Mouse (Mus musculus): ENCODE data around the gene Phf2. TPM values are rescaled to one million over a fixed set of nuclear protein-coding genes. Genes with fewer than 3 reads are reported as not detected.
A peak's percentile ranks its signal among the peaks of the same experiment; 100 is the strongest.

The Phf2 gene
- polyA plus RNA-seq, 1 experiment from 2014 or later: 6.6 TPM

DNA sequence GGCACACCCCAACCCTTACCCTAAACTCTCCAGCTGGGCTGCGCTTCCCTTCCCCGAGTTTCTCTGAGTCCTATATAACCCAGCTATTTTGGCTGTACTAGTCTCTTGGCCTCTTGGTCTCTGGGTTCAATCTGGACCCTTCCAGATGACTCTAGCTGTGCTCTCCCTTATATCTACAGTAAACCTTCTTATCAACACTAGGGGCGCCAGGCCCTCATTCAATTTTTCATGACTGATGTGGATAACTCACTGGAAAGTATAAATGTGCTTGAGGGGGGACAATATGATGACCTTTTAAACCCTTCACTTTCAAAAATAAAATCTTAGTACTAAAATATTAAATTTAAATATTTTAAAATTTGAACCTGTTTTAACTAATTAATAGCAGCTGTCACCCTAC lies 18.1 kb downstream of the Phf2 start:
- Histone ChIP-seq H3K4me1 (peaks cover 88% of the 10 kb centered on the region), H3K27ac (replicated peaks) (0 out of 2 replicates have a peak overlapping the region, but pooled peaks have one; percentile 49), H3K9me3 (replicated peaks) (no peaks in the 10 kb centered on the region), H3K4me3 (no peak overlapping the region), H3K27me3 (ENCODE audit: low read depth, poor library complexity, severe bottlenecking) (no peaks in the 10 kb centered on the region), H3K36me3 (peaks cover 7% of the 10 kb centered on the region; the same call in 1 of the 2 replicates)
- no peak for DNase-seq (ENCODE audit: low spot score)
- WGBS: 74% methylated on average over 3 of the region's 3 CpGs

DNA sequence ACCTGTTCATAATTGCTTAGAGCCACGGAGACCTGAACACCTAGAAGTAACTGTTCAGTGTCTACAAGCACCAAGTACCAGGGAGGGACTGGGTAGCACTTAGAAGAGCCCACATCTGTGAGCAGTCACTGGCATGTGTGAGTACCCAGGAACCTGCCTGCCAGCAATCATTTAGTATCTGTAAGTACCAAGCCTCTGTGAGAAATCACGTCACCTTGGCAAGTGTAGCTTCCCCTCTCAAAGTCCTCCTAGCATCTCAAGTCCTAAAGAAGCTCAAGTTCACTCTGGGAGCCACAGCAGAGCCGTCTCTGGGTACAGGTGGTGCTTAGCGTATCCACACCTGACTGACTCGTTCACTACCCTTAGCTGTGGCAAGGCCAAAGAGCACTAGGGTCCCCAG lies 19.2 kb downstream of the Phf2 start:
- no peaks in the 10 kb centered on the region for H3K9me3 ChIP-seq (replicated peaks)
- WGBS: 88% methylated on average over 5 of the region's 5 CpGs
- H3K36me3 ChIP-seq: peaks cover 7% of the 10 kb centered on the region; the same call in 1 of the 2 replicates
- H3K4me1 ChIP-seq: peaks cover 77% of the 10 kb centered on the region
- no peak overlapping the region for H3K4me3 ChIP-seq
- H3K27ac ChIP-seq (replicated peaks): 0 out of 2 replicates have a peak overlapping the region, but pooled peaks have one; percentile 49
- no peak for DNase-seq (ENCODE audit: low spot score)
- no peaks in the 10 kb centered on the region for H3K27me3 ChIP-seq (ENCODE audit: low read depth, poor library complexity, severe bottlenecking)

DNA sequence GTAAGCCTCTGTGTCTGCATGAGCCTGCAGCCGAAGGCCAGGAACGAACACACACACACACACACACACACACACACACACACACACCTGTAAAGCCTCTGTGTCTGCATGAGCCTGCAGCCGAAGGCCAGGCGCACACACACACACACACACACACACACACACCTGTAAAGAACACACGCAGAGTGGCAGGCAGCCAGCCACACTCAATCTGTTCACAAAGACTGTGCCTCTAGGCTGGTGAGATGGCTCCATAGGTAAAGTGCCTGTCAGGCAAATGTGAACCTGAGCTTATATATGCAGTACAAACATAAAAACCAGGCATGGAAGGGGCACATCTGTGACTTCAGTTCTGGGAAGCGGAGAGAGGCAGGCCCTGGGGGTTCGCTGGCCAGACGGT lies 20.1 kb downstream of the Phf2 start:
- Histone ChIP-seq H3K27me3 (ENCODE audit: low read depth, poor library complexity, severe bottlenecking) (no peaks in the 10 kb centered on the region), H3K9me3 (replicated peaks) (no peaks in the 10 kb centered on the region), H3K36me3 (peaks cover 7% of the 10 kb centered on the region; the same call in 1 of the 2 replicates), H3K4me1 (peaks cover 68% of the 10 kb centered on the region), H3K4me3 (no peak overlapping the region), H3K27ac (replicated peaks) (no peak overlapping the region)
- 85% methylated on average over 8 of the region's 8 CpGs for WGBS
- DNase-seq (ENCODE audit: low spot score): no peak

DNA sequence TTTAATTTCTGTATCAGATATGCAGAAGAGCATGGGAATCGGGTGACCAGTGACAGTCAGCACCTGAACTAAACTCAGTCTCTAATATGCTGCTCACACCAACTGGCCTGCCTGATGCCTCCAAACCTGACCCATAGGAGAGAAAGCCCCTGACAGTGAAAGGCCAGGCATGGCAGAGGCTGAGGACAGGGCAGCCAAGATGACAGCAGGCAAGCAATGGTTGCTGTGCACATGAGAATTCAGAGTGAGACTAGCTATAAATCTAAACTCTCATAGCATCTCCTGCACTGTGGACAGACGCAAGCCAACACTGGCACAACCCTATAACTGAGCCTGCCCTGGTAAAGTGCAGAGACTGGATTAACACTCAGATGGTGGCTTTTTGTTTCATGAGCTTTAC lies 20.6 kb downstream of the Phf2 start:
- H3K4me1 ChIP-seq: peaks cover 63% of the 10 kb centered on the region
- no peaks in the 10 kb centered on the region for H3K9me3 ChIP-seq (replicated peaks)
- no peaks in the 10 kb centered on the region for H3K27me3 ChIP-seq (ENCODE audit: low read depth, poor library complexity, severe bottlenecking)

DNA sequence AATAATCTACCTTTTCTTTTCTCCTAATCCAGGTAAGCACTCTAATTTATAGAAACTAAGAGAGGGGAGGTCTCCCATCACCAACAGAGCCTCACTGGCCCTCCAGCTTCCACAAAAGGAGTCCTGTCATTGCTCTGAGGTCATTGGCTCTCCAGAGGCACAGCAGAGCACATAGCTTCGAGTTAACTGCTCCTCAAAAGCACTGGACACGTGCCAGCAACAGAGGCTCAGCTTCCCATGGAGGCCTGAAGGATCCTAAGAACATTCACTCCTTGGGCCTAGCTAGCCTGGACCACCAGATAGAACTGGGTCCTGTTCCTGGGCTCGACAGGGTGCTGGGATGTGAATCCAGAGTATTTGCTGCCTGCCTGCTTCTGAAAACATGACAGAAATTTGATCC lies 21.8 kb downstream of the Phf2 start:
- Histone ChIP-seq H3K4me3 (no peak overlapping the region), H3K4me1 (peaks cover 53% of the 10 kb centered on the region), H3K9me3 (replicated peaks) (no peaks in the 10 kb centered on the region), H3K27ac (replicated peaks) (no peak overlapping the region), H3K27me3 (ENCODE audit: low read depth, poor library complexity, severe bottlenecking) (no peaks in the 10 kb centered on the region), H3K36me3 (peaks cover 7% of the 10 kb centered on the region; the same call in 1 of the 2 replicates)
- no peak for DNase-seq (ENCODE audit: low spot score)
- whole genome bisulfite sequencing: 61% methylated on average over 3 of the region's 3 CpGs

More for the DNA sequence above, 20.6 kb downstream of the Phf2 start:
- Histone ChIP-seq H3K27ac (replicated peaks) (no peak overlapping the region), H3K36me3 (peaks cover 7% of the 10 kb centered on the region; the same call in 1 of the 2 replicates), H3K4me3 (no peak overlapping the region)
- no peak for DNase-seq (ENCODE audit: low spot score)
- 83% methylated on average over 2 of the region's 2 CpGs for WGBS

DNA sequence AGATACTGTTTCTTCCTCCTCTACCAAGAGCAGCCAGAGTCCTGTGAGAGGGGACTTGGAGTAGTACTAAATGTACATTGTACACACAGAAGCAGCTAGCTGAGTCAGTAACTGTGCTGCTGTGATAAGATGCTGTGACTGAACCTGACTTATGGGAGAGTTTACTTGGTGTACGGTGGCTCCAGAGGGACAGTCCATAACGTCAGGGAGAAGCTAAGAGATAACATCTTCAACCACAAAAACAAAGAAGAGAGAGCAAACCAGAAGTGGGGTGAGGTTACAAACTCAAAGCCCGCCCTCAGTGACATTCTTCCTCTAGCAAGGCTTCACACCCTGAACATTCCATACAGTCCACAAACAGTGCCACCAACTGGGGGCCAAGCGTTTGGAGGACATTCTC lies 25.6 kb downstream of the Phf2 start:
- WGBS: 80% methylated on average over 4 of the region's 4 CpGs
- Histone ChIP-seq H3K27ac (replicated peaks) (no peak overlapping the region), H3K27me3 (ENCODE audit: low read depth, poor library complexity, severe bottlenecking) (no peaks in the 10 kb centered on the region), H3K4me1 (peaks cover 25% of the 10 kb centered on the region), H3K36me3 (peaks cover 14% of the 10 kb centered on the region), H3K9me3 (replicated peaks) (no peaks in the 10 kb centered on the region), H3K4me3 (no peak overlapping the region)
- DNase-seq (ENCODE audit: low spot score): no peak

DNA sequence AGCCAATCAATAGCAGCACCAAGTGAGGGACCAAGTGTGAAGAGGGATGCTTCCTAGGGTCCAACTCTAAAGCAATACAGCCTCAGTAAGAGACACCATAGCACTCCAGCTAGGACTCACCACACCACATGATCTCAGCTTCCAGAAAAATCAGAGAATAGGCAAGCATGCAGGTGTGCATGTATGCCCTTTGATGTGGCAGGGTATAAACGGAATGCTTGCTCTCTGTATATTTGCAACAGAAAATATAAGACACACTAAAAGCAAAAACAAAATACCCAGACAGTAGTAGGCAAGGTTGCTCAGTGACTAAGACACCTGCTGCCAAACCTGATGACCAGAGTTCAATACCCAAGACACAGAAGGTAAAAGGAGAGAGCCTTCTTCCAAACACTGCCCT lies 27.4 kb downstream of the Phf2 start:
- no peaks in the 10 kb centered on the region for H3K27me3 ChIP-seq (ENCODE audit: low read depth, poor library complexity, severe bottlenecking)
- H3K9me3 ChIP-seq (replicated peaks): no peaks in the 10 kb centered on the region
- H3K36me3 ChIP-seq: peaks cover 12% of the 10 kb centered on the region
- peaks cover 15% of the 10 kb centered on the region for H3K4me1 ChIP-seq
- 87% methylated on average over 1 of the region's 1 CpGs for WGBS
- no peak for DNase-seq (ENCODE audit: low spot score)
- H3K27ac ChIP-seq (replicated peaks): no peak overlapping the region
- no peak overlapping the region for H3K4me3 ChIP-seq

DNA sequence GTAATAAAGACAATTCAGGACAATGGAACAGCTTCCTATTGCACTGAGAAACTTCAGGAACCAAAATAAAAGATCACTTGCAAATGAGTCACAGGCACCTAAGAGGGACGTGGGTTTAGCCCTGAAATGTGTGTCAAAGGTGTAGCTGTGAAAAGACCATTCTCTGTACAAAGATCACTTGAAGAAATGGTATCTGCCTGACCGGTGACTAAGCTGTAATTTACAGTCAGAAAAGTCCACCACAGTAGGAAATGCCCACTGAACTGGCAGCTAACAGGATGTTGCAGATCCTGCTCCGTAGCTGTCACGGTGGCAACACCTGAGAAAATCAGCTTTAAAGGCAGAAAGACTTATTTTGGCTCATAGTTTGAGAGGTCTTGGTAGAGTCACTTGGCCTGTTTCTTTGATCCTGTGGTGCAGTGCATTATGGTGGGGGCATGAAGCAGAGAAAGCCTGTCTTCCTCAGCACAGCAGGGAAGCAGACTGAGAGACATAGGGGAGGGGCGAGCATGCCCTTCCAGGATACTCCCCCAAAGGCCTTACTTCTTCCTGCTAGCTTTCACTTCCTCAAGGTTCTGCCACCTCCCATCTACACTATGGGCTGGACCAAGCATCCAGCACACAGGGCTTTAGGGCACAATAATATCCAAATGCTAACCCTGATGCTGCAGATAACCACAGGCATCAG lies 28.9 kb downstream of the Phf2 start:
- H3K27me3 ChIP-seq (ENCODE audit: low read depth, poor library complexity, severe bottlenecking): no peaks in the 10 kb centered on the region
- H3K27ac ChIP-seq (replicated peaks): no peak overlapping the region
- no peaks in the 10 kb centered on the region for H3K9me3 ChIP-seq (replicated peaks)
- H3K4me3 ChIP-seq: no peak overlapping the region
- H3K4me1 ChIP-seq: peaks cover 11% of the 10 kb centered on the region
- no peak for DNase-seq (ENCODE audit: low spot score)
- WGBS: 78% methylated on average over 5 of the region's 5 CpGs
- H3K36me3 ChIP-seq: peaks cover 9% of the 10 kb centered on the region

DNA sequence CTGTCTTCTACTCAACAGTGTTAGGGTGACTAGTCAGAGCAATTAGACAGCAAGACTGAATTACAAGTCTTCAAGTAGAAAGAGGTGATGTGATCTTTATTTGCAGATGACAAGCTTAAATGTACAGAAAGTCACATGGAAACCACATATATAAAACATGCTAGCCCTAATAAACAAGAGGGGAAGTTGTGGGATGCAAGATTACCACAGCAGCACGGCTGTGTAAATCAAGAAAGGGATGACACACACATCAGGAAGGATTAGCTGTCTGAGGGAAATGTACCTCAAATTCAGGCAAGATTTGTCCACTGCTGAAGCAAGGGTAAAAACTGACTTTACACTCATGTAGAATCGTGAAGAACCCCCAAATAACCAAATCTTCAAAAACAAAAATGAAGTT lies 32.6 kb downstream of the Phf2 start:
- Histone ChIP-seq H3K27ac (replicated peaks) (no peak overlapping the region), H3K36me3 (peaks cover 29% of the 10 kb centered on the region), H3K27me3 (ENCODE audit: low read depth, poor library complexity, severe bottlenecking) (no peaks in the 10 kb centered on the region), H3K4me1 (peaks cover 7% of the 10 kb centered on the region), H3K4me3 (no peak overlapping the region), H3K9me3 (replicated peaks) (no peaks in the 10 kb centered on the region)
- no peak for DNase-seq (ENCODE audit: low spot score)
- 90% methylated on average over 2 of the region's 2 CpGs for WGBS

DNA sequence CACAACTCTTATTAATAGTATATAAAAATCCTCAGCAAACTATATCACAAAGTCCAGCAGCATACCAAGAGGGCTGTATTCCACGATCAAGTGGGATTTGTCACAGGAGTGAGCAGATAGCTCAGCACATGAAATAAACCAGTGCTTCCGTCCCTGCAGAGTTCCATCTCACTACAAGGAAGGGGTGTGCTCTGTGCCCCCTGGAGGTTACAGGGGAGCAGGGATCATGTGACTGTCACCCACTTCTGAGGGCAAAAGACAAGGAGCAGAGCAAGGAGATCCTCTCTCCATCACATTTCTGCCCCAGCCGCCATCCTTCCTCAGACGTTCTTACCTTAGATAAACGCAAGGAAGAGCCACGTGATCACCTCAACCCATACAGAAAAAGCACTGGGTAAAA lies 33.4 kb downstream of the Phf2 start:
- H3K4me3 ChIP-seq: no peak overlapping the region

DNA sequence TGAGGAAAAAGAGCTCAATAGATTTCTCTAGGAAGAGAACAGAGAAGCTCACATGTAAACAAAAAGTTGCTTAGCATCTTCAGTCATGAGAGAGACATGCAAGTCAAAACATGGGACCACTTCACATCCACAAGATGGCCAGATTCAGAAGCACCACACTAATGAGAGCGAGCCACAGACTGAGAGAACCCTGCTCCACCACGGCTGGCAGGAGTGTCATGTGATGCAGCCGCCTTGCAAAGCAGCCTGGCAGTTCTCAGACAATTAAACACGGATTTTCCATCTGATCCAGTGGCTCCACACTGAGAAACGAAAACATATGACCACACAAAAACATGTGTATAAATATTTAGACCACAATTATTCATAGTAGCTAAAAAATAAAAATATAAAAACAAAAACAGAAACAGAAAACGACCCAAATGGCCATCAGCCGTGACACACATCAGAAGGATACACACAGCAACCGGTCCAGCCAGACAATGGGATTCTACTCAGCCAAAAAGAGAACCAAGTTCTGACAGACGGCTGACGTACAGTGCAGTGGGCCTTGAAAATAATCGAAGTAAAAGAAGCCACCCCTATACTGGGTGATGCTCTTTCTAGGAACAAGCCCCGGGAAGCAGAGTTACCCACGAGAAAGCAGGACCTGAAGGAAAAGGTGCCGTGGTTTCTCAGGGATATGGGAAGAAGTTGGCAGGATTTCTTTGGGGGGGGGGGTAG lies 40.2 kb downstream of the Phf2 start:
- Histone ChIP-seq H3K27me3 (ENCODE audit: low read depth, poor library complexity, severe bottlenecking) (no peaks in the 10 kb centered on the region), H3K4me1 (no peaks in the 10 kb centered on the region), H3K9me3 (replicated peaks) (no peaks in the 10 kb centered on the region), H3K27ac (replicated peaks) (no peak overlapping the region), H3K4me3 (no peak overlapping the region), H3K36me3 (peaks cover 96% of the 10 kb centered on the region)
- DNase-seq (ENCODE audit: low spot score): no peak
- 88% methylated on average over 14 of the region's 14 CpGs for WGBS

More for the DNA sequence above, 33.4 kb downstream of the Phf2 start:
- Histone ChIP-seq H3K27ac (replicated peaks) (no peak overlapping the region), H3K27me3 (ENCODE audit: low read depth, poor library complexity, severe bottlenecking) (no peaks in the 10 kb centered on the region), H3K4me1 (peaks cover 6% of the 10 kb centered on the region), H3K36me3 (peaks cover 36% of the 10 kb centered on the region), H3K9me3 (replicated peaks) (no peaks in the 10 kb centered on the region)
- no peak for DNase-seq (ENCODE audit: low spot score)
- 90% methylated on average over 6 of the region's 6 CpGs for whole genome bisulfite sequencing

DNA sequence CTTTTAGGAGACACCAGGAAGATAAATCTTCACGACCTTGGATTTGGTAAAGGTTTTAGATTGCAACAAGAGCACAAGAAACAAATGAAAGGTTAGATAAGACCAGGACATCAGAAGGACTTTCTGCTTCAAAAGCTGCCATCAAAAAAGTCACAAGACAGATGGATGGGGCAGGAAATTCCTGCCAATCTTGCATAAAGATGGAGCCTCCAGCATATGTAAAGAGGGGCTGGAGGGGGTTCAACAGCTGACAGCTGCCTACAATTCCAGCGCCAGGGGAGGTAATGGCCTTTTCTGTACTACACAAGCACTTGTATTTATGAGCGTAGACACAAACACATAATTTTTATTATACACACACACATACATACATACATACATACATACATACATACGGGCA lies 41.1 kb downstream of the Phf2 start:
- Histone ChIP-seq H3K9me3 (replicated peaks) (no peaks in the 10 kb centered on the region), H3K27ac (replicated peaks) (no peak overlapping the region), H3K36me3 (peaks cover 100% of the 10 kb centered on the region), H3K4me3 (no peak overlapping the region), H3K4me1 (no peaks in the 10 kb centered on the region), H3K27me3 (ENCODE audit: low read depth, poor library complexity, severe bottlenecking) (no peaks in the 10 kb centered on the region)
- WGBS: 92% methylated on average over 4 of the region's 4 CpGs
- DNase-seq (ENCODE audit: low spot score): no peak

DNA sequence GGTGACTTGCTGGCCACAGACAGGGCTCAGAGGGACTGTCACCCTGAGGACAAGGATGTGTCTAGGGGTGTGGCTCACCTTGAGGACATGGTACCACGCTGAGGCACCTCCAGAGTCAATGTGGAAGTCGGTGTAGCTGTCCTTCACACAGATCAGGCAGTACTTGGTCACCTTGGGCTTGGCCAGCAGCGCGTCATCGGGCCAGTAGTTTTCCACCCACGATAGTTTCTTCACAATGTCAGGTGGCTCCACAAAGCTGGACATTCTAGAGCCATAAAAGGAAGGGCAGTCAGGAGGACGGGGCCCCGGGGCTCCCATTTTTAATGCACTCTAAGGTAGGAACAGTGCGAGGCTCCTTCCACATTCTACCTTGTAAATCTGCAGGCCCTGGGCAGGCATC lies 48.0 kb downstream of the Phf2 start:
- H3K36me3 ChIP-seq: peaks cover 100% of the 10 kb centered on the region
- H3K4me3 ChIP-seq: no peak overlapping the region
- no peaks in the 10 kb centered on the region for H3K9me3 ChIP-seq (replicated peaks)
- H3K4me1 ChIP-seq: 0 out of 2 replicates have a peak, but pooled peaks cover 2% of the 10 kb centered on the region
- no peak overlapping the region for H3K27ac ChIP-seq (replicated peaks)
- WGBS: 92% methylated on average over 9 of the region's 9 CpGs
- no peaks in the 10 kb centered on the region for H3K27me3 ChIP-seq (ENCODE audit: low read depth, poor library complexity, severe bottlenecking)
- DNase-seq (ENCODE audit: low spot score): no peak
